Mouse (Mus musculus) activated CD4-positive, CD25-positive, alpha-beta regulatory T cell, adult 4 months (primary cell): ENCODE measurements at regions not wholly inside any gene's neighbourhood (a gene's known extent, or its start where the extent isn't known, plus 50 kb on each side); places are given as distances from the start of the nearest gene placed in this dataset.

Experiments
- ATAC-seq: one replicate; pipeline ENCODE4 v1.8.0; 2017

DNA sequence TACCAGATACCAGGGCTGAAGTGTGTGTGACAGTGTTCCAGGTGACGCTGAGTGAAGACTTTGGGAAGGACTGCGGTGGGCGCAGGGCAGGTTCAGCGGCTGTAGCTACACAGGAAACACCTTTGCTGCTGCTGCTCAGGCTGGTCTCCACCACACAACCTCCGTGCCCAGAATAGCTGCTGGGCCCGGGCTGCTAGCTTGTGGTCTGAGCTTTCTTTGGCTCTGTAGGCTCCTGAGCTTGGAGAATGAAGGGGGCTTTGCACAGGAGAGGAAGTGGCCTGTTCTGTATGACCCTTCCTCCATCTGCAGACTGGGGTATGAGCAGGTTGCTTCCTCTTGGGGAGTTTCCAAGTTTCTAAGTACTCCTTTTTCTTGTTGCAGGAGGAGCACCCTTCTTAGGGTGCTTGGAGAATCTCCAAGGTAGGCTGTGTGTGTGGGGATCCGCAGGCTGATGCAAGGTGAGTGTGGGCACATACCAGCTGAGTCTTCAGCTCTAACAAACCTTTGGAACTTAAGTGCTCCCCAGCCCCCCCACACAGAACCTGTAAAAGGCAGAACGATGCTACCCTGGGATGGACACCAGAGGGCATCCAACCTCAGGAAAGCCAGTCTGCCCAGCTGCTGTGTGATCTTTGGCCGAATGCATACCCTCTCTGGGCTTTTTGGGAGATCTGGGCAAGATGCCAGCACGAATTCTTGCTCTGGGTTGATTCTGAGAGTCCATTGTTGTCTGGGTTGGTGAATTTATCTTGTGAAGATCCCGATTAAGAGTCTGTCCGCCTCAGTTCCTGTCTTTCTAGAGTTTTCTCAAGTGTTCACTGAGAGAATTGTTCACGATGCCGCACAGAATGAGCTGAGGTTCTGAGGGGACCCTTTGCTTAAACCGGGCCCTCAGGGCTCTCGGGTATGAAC, 136.6 kb downstream of the Mn1 start:
- peak; percentile 43 for ATAC-seq

DNA sequence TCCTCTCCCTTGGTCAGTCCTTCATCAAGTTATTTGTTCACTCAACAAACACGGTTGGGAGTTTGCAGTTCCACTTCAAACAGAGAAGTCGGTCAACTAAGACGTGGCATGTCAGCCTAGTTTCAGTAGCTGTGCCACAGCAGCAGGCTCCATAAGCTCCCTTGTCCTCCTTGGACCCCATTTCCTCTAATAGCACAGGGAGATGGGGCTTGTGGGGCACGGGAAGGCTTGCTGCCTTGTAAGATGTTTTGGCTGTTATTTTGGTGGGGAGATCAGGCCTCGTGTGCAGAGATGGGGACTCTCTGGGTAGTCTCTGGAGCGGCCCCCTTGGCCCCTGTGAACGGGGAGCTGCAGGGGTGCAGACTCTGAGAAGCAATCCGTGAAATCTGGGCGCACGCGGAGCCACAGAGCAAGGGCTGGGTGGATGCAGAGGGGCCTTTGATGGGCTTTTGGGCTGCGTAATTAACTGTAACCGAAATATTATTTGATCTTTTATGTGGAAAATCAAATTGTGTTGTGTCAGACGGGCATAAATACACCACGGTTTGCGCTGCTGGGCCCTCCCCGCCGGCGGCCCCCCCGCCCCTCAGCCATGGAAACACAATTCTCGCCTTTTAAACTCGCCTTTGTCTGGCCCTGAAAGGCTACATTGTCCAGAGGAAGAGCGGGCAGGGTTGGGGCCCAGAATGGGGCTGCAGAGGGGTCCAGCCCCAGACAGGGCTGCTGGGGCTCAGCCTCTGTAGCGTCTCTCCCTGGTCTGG, 137.6 kb downstream of the Mn1 start:
- ATAC-seq, result no peak

DNA sequence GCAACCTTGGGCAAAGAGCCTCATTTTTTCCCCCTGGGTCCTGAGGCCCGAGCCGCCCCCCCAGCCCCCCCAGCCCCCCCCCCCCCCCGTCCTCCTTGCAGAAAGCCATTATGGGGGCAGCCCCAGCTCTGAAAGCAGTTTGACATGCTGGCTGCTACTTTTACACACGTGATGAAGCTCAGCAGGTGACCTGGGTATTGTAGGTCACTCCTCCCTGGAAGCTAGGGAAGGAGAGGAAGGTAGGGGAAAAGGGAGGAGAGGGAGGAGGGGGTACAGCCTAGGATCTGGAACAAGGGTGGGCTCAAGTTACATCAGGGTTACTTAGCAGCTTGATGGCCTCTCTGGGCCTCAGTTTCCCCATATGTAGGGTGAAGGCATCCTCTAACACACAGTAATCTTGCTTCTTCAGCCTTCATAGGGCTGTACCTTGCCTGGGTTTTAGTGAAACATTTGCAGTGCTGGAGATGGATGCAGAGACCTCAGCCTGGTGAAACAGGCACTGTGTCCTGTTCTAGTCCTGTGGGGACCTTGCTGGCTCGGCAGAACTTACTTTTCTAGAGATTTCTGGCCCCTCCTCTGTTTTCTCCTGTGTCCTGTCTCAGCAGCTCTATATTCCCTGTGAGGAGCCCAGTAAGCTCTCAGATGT, 138.3 kb downstream of the Mn1 start:
- no peak for ATAC-seq

GRCm38 (mm10) chr5:111555981-111556380, 138.8 kb downstream of the Mn1 start:
- ATAC-seq, result no peak

- ATAC-seq, result no peak
These were observed 143.3 kb downstream of the Mn1 start for GRCm38 (mm10) chr5:111560432-111560831.

DNA sequence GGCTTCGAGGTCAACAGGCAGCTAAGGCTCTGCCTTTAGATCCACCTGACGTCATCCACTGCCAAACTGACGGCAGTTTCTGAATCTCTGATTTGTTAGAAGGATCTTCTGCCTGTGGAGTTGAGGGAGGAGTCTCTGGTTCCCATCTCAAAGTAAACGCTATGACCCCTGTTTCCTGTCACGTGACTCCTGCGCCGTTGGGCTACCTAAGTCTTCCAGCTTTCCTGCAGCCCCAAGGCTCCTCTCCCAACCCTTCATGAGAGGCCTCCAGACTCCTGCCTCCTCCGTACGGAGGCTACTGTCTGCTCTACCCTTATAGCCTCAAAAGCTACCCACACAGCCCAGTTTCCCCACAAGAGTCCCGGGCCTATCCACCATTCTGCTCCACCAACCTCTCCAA, 144.1 kb downstream of the Mn1 start:
- ATAC-seq, result no peak

DNA sequence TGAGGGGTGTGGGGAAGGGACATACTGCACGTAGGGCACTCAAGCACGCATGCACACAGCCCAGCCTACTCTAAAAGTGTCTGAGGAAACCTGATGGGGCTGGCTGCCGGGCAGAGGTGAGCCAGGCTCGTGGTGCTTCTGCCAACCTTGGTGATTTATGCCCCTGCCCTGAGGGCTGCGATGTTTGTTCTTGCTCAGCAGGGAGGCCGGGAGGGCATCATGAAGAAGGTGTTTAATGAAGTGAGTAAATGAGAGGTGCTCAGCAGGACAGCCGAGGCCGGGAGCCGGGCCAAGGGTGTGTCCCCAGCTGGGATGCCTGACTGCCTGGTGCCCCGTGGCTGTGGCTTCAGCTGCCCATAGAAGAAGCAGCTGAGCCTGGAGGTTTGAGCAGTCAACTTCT, 153.7 kb downstream of the Mn1 start:
- ATAC-seq, result no peak

DNA sequence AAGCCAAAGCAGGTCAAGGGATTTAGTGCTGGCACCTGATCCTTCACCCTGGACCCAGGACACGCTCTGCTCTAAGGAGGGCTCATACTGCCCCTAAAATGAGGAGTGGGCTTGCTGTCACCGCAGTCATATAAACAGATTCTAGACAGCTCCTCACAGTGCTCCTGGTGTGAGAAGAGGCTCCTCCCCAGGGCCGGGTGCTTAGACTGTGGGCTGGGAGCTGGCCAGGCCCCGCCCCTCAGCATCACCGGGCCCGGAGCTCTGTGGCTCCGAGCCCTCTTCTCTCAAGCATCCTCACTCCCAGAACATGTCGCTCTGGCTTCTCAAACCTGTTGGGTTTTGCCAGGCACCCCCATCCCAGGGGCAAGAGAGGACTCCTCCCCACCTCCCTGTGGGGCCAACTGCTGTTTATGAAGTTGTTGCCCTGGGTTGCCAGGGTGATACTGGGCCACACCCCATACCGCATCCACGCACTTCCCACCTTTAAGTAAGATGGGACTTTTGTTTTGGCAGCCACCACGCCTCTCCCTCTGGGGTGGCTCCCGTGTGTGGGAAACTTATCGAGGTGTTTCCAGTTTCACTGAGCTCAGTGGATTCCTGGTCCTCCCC, 156.2 kb downstream of the Mn1 start:
- ATAC-seq, result no peak

DNA sequence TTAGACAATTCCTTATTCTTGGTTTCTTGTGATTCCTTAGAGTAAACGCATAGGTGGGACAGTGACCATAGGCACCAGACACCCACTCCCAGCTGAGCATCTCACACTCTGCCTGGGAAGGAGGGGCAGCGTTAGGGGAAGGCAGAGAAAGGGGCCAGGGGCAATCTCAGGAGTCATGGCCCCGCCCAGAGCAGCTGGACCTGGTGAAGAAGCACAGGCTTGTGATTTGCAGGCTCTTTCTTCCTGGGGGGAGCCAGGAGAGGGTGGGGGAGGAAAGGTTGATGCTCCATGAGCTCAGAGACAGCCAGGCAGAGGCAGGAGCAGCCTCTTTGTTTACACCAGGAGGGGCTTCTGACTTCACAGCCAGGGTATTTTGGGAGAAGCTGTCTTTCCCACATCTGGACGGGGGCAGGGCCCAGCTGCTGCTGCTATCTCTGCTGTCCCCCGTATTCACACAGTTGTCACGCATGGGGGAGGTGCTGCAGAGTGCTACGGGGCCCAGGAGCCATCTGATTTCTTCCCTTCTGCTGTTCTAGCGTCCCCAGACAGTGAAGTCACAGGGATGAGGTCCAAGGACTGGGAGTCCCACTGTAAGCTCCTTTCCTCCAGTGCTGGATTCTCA, 157.2 kb downstream of the Mn1 start:
- ATAC-seq, result no peak

DNA sequence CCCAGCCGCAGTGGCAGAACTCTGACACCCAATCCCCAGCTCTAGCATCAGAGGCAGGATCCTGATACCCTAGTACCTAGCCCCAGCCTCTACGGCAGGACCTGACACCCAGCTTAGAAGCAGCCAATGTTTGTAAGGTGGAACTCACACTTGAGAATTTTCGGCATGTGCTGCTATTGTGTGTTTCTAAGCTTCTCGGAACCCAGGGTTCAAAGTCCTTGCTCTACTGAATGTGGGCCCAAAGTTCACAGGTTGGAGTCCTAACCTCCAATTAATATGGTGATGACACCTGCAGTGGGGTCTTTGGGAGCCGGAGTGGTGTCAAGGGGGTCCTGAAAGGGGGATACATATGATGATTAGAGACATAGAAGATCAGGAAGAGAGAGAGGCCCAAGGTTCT, 158.2 kb downstream of the Mn1 start:
- no peak for ATAC-seq

DNA sequence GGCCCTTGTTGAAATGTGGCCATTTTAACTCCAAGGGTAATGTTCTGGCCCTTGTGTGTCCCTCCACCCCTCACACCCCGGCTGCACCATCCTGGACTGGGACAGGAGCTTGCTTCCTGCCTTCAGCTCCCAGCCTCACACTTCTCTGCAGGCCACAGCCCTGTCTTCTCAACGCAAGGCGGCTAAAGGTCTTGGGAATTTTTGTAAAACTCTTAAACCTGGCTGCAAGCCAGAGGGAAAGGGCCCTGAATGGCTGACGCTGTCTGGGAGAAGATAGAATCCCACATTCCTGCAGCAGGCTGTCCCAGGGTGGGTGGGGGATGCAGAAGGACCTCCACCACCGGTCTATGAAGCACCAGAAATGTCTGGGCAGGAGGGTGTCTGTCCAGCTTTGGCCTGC, 156.3 kb upstream of the Gm26897 start:
- ATAC-seq, result no peak

GRCm38 (mm10) chr5:111578088-111578487, 155.6 kb upstream of the Gm26897 start:
- no peak for ATAC-seq

DNA sequence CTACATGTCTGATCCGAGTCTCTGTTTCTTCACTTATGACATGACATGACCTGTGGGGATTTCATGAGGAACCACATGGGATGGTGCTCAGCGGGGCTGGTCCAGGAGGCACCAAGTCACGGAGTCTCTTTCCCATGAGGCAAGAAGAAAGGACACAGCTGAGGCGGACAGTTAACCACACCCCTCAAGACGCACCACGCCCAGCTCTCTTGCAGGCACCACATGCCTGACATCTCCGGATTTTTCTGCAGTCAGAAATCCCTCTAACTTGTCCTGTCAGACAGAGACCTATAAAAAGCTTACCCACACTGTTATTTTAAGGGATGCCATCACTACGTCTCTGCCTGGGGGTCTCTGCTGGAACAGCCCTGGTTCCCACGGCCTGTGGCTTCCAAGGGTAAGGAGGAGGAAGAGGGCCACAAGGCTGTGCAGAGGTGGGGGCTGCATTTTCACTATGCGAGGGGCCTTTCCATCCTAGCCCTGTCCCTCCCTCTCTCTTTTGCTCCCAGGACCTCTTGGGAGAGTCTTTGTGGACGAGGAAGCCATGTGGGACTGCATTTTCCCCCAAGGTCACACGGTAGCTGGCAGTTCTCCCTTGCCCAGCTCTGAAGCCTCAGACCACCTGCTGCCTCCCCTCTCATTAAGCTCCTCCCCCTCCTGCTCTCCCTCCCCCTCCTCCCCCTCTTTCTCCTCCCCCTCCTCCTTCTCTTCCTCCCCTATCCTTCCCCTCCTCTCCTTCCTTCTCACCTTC, 154.6 kb upstream of the Gm26897 start:
- ATAC-seq, result no peak

DNA sequence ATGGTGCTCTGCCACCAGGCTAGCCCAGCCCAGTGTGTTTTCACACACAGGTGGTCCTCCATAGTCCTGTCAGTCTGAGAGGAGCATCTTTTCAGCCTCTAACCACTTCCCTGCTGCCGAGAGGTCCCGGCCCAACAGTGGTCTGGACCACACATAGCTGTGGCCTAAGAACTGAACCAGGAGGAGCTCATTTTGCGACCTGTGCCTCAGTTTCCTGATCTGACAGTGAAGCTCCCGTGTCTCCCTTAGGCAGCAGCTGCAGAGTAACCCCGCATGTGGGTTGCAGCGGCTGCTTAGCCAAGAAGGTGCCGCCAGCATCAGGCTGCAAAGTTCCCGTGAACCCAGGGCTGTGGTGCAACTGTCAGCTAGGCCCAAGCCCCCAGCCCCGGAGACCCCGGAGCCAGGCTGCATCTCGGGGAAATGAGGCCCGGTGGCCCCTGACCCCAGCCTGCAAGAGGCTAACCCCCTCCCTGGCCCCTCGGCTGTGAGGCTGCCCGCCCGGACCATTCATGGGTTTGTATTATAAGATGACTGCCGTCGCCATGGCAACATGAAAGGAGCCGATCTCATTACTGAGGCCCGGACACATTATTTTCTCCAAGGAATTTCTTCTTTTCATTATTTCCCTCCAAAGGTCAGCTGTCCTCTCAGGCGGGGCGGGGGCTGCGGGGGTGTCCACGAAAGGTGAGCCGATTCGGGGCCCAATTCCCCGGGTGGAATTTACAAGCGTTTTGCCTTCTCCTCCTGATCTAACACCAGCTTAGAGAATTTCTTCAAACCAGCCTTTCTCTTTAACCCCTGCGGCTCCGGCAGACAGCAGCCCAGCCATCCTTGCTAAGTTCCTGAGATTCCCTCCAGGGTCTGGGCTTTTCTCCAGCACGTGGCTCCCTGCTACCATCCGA, 152.6 kb upstream of the Gm26897 start:
- no peak for ATAC-seq

GRCm38 (mm10) chr5:111582004-111582403, 151.7 kb upstream of the Gm26897 start:
- no peak for ATAC-seq

DNA sequence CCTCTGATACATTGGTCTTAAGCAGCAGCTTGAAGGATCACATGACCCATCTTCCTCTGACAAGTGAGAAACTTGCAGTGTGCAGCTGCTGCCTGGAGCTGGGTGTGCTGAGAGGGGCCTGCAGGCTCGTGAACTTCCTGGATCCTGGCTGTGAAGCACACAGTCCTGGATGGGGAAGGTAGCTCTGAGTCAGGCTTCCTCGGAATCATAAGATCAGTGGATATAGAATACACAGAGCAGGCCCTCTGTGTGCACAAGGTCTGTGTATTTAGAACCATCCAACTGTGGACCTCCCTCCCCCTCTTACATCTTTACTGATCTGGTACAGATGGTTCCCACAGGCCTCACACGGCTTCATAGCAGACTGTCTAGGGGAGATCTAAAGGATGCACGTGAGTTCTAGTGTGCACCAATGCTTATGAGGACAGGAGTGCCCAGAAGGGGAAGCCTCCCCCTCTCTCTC, 143.1 kb upstream of the Gm26897 start:
- ATAC-seq, result no peak

GRCm38 (mm10) chr5:111592807-111593206, 140.9 kb upstream of the Gm26897 start:
- ATAC-seq, result no peak

DNA sequence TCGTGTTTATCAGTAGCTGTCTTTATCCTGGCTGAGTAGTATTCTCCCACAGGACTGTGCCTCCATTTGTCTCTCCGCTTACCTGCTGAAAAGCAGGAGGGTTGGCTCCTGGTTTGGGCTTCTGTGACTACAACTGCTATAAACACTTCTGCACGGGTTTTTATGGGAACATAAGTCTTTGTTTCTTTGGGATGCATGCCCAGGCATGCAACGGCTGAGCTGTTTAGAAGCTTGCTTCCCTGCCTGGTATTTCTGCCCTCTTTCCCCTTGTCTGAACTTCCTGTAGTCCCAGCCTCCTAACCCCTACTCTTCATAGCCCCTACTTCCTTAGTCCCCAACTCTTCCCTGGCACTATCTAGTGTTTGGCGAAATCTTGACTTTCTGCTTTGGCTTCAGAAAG, 139.6 kb upstream of the Gm26897 start:
- no peak for ATAC-seq

DNA sequence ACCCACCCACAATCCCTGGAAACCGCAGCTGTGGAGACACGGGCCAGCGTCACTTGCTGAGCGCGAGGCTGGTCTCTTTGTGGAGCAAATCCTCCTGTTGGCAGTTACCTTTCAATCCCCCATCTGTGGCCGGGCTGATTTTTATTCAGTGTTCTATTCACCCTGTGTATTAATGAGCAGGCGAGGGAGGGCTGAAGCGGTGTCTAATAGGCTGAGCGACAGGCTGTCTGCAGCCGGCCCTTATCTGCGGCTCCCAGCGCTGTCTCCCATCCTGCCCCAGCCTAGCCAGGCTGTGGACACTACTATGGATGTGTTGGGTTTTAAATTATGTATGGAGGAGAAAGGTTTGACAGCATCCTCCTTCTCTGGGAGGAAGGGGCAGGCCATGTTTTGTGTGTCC, 138.3 kb upstream of the Gm26897 start:
- ATAC-seq, result no peak

DNA sequence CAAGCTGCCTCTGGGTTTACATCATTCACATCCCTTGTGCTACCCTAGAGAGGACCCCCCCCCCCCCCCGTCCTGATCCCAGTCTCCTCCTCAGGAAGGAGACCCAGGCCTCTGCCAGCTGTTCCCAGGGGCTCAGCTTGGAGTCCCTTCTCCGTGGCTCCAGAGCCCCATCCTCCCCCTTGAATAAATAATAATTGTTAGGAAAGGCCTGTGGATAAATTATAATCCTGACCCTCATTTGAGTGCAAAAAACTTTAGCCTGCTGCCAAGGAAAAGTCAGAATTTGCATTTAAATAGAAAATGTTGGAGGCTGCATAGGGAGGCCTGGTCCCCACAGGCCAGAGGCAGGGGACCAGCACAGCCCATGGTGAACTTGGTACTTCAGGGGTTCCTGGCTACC, 136.0 kb upstream of the Gm26897 start:
- no peak for ATAC-seq
